Mouse (Mus musculus): Measurements from ENCODE around the gene Abca1. TPM values are rescaled to one million over a fixed set of nuclear protein-coding genes. Genes with fewer than 3 reads are reported as not detected.
A peak's percentile ranks its signal among the peaks of the same experiment; 100 is the strongest.

The Abca1 gene
- polyA plus RNA-seq, 1 experiment = 0.77 TPM

DNA sequence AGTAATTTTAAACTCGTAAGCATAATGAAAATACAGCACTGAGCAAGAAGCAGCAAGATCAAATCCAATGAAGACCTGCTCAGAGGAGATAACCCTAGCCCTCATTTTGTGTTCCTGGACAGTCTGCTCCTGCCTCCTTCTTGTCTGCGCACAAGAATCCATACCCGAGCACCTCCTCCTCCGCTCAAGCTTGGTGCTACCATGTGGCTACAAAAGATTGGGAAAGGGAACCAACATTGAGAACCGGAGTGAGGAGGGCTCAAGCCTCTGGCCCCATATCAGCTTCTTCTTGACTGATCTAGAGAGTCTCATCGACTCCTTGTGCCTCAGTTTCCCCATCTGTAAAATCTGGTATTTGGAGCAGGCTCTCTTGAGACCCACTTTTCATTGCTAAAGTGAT is 19.0 kb downstream of the Abca1 start:
- Histone ChIP-seq H3K36me3 (replicated peaks; ENCODE audit: low read length) (no peaks in the 10 kb centered on the region), H3K4me1 (peaks cover 6% of the 10 kb centered on the region; the same call in 1 of the 2 replicates)
- TF ChIP-seq FLI1 (IDR thresholded peaks at IDR 0.05; ENCODE audit: low read length) (no peak), GATA1 (IDR thresholded peaks at IDR 0.05; ENCODE audit: borderline replicate concordance, low read length) (no peak)

DNA sequence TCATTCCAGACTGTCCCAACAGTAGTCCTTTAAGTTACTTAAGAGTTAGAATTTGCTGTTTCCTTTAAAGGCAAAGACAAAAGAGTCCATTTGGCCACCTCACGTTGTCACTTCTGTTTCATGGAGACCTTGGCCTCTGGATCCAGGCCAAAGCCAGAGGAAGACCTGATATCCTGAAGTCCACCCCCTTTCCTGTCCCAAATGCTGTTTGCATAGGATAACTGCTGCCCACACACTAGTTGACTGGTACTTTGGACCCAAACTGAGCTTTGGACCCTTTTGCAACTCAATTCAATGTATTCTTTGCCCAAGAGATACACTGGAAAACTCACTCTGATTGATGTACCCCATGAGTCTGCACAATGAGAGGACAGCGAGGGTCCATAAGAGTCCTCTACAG is 20.2 kb downstream of the Abca1 start:
- Histone ChIP-seq H3K4me1 (peaks cover 6% of the 10 kb centered on the region; the same call in 1 of the 2 replicates), H3K4me3 (replicated peaks) (no peak overlapping the region), H3K27me3 (replicated peaks) (no peaks in the 10 kb centered on the region), H3K9me3 (no peaks in the 10 kb centered on the region), H3K36me3 (replicated peaks; ENCODE audit: low read length) (no peaks in the 10 kb centered on the region)
- TF ChIP-seq FLI1 (IDR thresholded peaks at IDR 0.05; ENCODE audit: low read length) = no peak
- TF ChIP-seq GATA1 (IDR thresholded peaks at IDR 0.05; ENCODE audit: borderline replicate concordance, low read length) = no peak

More for the DNA sequence above, 19.0 kb downstream of the Abca1 start:
- no peak overlapping the region for H3K4me3 ChIP-seq (replicated peaks)
- H3K27me3 ChIP-seq (replicated peaks) = no peaks in the 10 kb centered on the region
- H3K9me3 ChIP-seq = no peaks in the 10 kb centered on the region

DNA sequence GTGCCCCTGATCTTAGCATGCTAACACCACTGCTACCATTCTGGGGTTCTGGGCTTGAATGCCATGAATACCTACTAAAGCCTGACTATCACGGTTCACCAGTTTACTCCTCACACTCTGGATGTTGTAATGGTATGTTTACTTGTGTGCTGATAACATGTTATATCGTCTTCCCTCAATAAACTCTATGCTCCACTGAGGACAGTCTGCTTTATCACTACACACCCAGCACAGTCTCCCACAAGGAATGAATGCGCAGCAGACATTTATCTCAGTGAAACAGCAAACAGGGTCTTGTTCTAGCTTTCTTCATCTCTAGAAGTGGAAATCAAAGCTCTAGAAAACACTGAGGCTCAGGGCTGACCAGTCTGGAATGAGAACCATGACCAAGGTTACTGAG is 20.7 kb downstream of the Abca1 start:
- Histone ChIP-seq H3K36me3 (replicated peaks; ENCODE audit: low read length) (no peaks in the 10 kb centered on the region), H3K9me3 (no peaks in the 10 kb centered on the region)

GRCm38 (mm10) chr4:53137087-53137486 is 22.6 kb downstream of the Abca1 start:
- H3K36me3 ChIP-seq (replicated peaks; ENCODE audit: low read length) = no peaks in the 10 kb centered on the region
- H3K4me3 ChIP-seq (replicated peaks) = no peak overlapping the region
- TF ChIP-seq GATA1 (IDR thresholded peaks at IDR 0.05; ENCODE audit: borderline replicate concordance, low read length) = no peak
- TF ChIP-seq FLI1 (IDR thresholded peaks at IDR 0.05; ENCODE audit: low read length) = no peak
- no peaks in the 10 kb centered on the region for H3K9me3 ChIP-seq
- H3K27me3 ChIP-seq (replicated peaks) = no peaks in the 10 kb centered on the region
- H3K4me1 ChIP-seq = peaks cover 6% of the 10 kb centered on the region; the same call in 1 of the 2 replicates

More for the DNA sequence above, 20.7 kb downstream of the Abca1 start:
- H3K4me1 ChIP-seq = peaks cover 6% of the 10 kb centered on the region; the same call in 1 of the 2 replicates
- H3K27me3 ChIP-seq (replicated peaks) = no peaks in the 10 kb centered on the region
- TF ChIP-seq GATA1 (IDR thresholded peaks at IDR 0.05; ENCODE audit: borderline replicate concordance, low read length) = no peak
- no peak for TF ChIP-seq FLI1 (IDR thresholded peaks at IDR 0.05; ENCODE audit: low read length)
- no peak overlapping the region for H3K4me3 ChIP-seq (replicated peaks)

DNA sequence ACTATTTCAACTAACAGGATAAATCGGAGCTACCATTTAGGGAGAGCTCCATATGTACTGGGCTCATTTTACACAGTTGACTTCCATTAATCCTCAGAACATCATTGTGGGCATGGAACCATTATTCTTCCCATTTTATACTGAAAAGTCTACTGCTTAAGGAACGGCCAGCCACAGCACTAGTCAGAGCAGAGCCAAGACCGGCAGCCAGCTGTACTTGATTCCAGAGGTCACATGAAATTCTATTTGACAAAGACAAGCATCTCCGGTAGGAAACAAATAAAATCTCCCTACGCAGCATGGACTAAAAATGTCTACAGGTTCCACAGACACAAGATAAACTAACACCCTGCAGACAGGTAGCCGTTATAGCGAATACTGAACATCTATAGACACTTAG is 24.9 kb downstream of the Abca1 start:
- H3K9me3 ChIP-seq = no peaks in the 10 kb centered on the region
- no peaks in the 10 kb centered on the region for H3K27me3 ChIP-seq (replicated peaks)
- H3K36me3 ChIP-seq (replicated peaks; ENCODE audit: low read length) = no peaks in the 10 kb centered on the region
- TF ChIP-seq FLI1 (IDR thresholded peaks at IDR 0.05; ENCODE audit: low read length) = no peak
- no peak for TF ChIP-seq GATA1 (IDR thresholded peaks at IDR 0.05; ENCODE audit: borderline replicate concordance, low read length)
- H3K4me1 ChIP-seq = peaks cover 9% of the 10 kb centered on the region
- no peak overlapping the region for H3K4me3 ChIP-seq (replicated peaks)

- no peaks in the 10 kb centered on the region for H3K27me3 ChIP-seq (replicated peaks)
- H3K9me3 ChIP-seq = no peaks in the 10 kb centered on the region
- no peak for TF ChIP-seq GATA1 (IDR thresholded peaks at IDR 0.05; ENCODE audit: borderline replicate concordance, low read length)
- no peaks in the 10 kb centered on the region for H3K36me3 ChIP-seq (replicated peaks; ENCODE audit: low read length)
- H3K4me3 ChIP-seq (replicated peaks) = no peak overlapping the region
- H3K4me1 ChIP-seq = peaks cover 5% of the 10 kb centered on the region; the same call in 1 of the 2 replicates
Measured at GRCm38 (mm10) chr4:53133995-53134394, 25.7 kb downstream of the Abca1 start.

- no peaks in the 10 kb centered on the region for H3K27me3 ChIP-seq (replicated peaks)
- peaks cover 2% of the 10 kb centered on the region for H3K36me3 ChIP-seq (replicated peaks; ENCODE audit: low read length)
- TF ChIP-seq FLI1 (IDR thresholded peaks at IDR 0.05; ENCODE audit: low read length) (no peak), GATA1 (IDR thresholded peaks at IDR 0.05; ENCODE audit: borderline replicate concordance, low read length) (no peak)
- peaks cover 9% of the 10 kb centered on the region for H3K9me3 ChIP-seq
- no peak overlapping the region for H3K4me3 ChIP-seq (replicated peaks)
- H3K4me1 ChIP-seq = peaks cover 3% of the 10 kb centered on the region; the same call in 1 of the 2 replicates
Measured at GRCm38 (mm10) chr4:53131538-53131937, 28.2 kb downstream of the Abca1 start.

GRCm38 (mm10) chr4:53130622-53131517 is 28.8 kb downstream of the Abca1 start:
- no peak for TF ChIP-seq GATA1 (IDR thresholded peaks at IDR 0.05; ENCODE audit: borderline replicate concordance, low read length)
- TF ChIP-seq FLI1 (IDR thresholded peaks at IDR 0.05; ENCODE audit: low read length) = no peak
- peaks cover 3% of the 10 kb centered on the region; the same call in 1 of the 2 replicates for H3K4me1 ChIP-seq

DNA sequence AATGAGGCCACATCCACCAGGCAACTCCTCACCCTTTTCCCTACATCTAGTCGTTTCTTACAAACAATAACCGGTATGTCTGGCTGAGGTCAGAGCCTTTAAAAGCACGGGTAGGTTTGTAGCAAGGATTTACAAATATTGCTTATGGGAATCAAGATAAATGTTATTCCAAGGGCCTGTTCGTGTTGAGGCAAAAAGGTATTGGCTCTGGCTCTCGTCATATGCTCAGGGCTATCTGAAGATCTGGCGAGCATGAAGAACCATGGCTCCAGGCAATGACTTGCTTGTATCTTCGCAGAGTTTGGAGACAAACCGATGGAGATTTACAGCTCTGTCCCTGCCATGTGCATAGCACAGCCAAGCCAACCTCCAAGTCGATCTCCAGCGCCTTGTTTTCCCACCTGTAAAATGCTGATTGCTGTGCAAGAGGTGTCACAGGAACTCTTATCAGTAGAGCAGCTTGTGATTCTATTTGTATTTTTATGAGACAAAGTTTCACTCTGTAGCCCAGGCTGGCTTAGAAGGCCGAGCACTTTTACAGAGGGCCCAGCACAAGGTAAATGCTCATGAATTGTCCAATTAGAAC is 29.9 kb downstream of the Abca1 start:
- Histone ChIP-seq H3K36me3 (replicated peaks; ENCODE audit: low read length) (peaks cover 3% of the 10 kb centered on the region), H3K4me3 (replicated peaks) (peak overlapping the region; percentile 55), H3K4me1 (peaks cover 8% of the 10 kb centered on the region), H3K9me3 (peaks cover 13% of the 10 kb centered on the region), H3K27me3 (replicated peaks) (no peaks in the 10 kb centered on the region)
- TF ChIP-seq GATA1 (IDR thresholded peaks at IDR 0.05; ENCODE audit: borderline replicate concordance, low read length) (no peak), FLI1 (IDR thresholded peaks at IDR 0.05; ENCODE audit: low read length) (no peak)

More at GRCm38 (mm10) chr4:53130622-53131517, 28.8 kb downstream of the Abca1 start:
- Histone ChIP-seq H3K36me3 (replicated peaks; ENCODE audit: low read length) (peaks cover 3% of the 10 kb centered on the region), H3K27me3 (replicated peaks) (no peaks in the 10 kb centered on the region), H3K4me3 (replicated peaks) (no peak overlapping the region), H3K9me3 (peaks cover 13% of the 10 kb centered on the region)

DNA sequence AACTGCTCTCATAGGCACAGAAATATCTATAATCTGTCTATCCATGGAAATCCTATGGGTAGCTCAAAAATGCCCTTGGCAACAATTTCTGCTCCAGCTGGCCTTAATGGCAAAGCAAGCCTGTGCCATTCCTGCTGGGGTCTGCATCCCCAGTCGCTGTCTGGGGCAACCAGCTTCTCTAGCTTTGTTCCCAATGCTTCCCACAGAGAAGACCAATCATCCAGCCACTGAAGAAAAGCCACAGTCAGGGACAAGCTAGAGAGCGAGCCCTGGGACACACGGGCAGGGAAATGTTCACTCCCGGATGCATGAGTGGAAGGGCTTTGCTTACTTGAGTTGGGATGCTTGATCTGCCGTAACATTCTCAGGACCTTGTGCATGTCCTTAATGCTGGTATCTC is 32.4 kb downstream of the Abca1 start:
- no peak for TF ChIP-seq FLI1 (IDR thresholded peaks at IDR 0.05; ENCODE audit: low read length)
- Histone ChIP-seq H3K9me3 (peaks cover 13% of the 10 kb centered on the region), H3K4me1 (peaks cover 10% of the 10 kb centered on the region), H3K4me3 (replicated peaks) (no peak overlapping the region), H3K36me3 (replicated peaks; ENCODE audit: low read length) (peaks cover 3% of the 10 kb centered on the region), H3K27me3 (replicated peaks) (no peaks in the 10 kb centered on the region)
